ENCODE assay signal across 8 mouse cellular contexts in genomic region chr8:122566766-122567165, GRCm38 (mm10). TPM values are rescaled to one million over a fixed set of nuclear protein-coding genes. Genes with fewer than 3 reads are reported as not detected.
DNase-seq lines count a peak whose midpoint lies in the region; ATAC-seq and TF ChIP-seq lines count a peak whose summit lies in the region.

No protein-coding gene starts in this region.

- H3K4me3 ChIP-seq in cerebellum, adult 2 months (replicated peaks; ENCODE audit: insufficient read depth, low read depth, low read length) = peak overlapping the region; percentile 76
- H3K4me3 ChIP-seq in heart, postnatal 0 days (ENCODE audit: low read depth, low read length) = peak overlapping the region; percentile 57
- H3K4me3 ChIP-seq in midbrain, embryonic 10.5 days = peak overlapping the region; percentile 95

- no peak for TF ChIP-seq POLR2A in cerebellum, adult 2 months (IDR thresholded peaks at IDR 0.05; ENCODE audit: borderline replicate concordance, insufficient read depth, low read length)

- H3K27me3 ChIP-seq in cerebellum, adult 2 months (ENCODE audit: control insufficient read depth, insufficient read depth, low read length) = no peaks in the 10 kb centered on the region
- H3K27me3 ChIP-seq in heart, postnatal 0 days (ENCODE audit: control insufficient read depth, insufficient read depth, low read length) = no peaks in the 10 kb centered on the region
- no peaks in the 10 kb centered on the region for H3K27me3 ChIP-seq in midbrain, embryonic 10.5 days (ENCODE audit: low read depth, poor library complexity, severe bottlenecking)

- no peak for TF ChIP-seq EP300 in heart, postnatal 0 days (IDR thresholded peaks at IDR 0.05; ENCODE audit: low read depth)

- peaks cover 18% of the 10 kb centered on the region for H3K36me3 ChIP-seq in heart, postnatal 0 days (replicated peaks; ENCODE audit: control insufficient read depth, insufficient read depth, low read length)
- H3K36me3 ChIP-seq in midbrain, embryonic 10.5 days = peaks cover 33% of the 10 kb centered on the region

- ATAC-seq in heart, postnatal 0 days (ENCODE audit: insufficient read depth, low read depth) = no peak

- H3K4me1 ChIP-seq in cerebellum, adult 2 months (ENCODE audit: control insufficient read depth, insufficient read depth, low read length) = peaks cover 30% of the 10 kb centered on the region
- peaks cover 20% of the 10 kb centered on the region for H3K4me1 ChIP-seq in heart, postnatal 0 days (ENCODE audit: control insufficient read depth, insufficient read depth)
- peaks cover 48% of the 10 kb centered on the region for H3K4me1 ChIP-seq in midbrain, embryonic 10.5 days

- H3K27ac ChIP-seq in cerebellum, adult 2 months (ENCODE audit: insufficient read depth, low read length) = peak overlapping the region; percentile 80
- peak overlapping the region; percentile 94 for H3K27ac ChIP-seq in heart, postnatal 0 days (ENCODE audit: low read depth)
- peak overlapping the region; percentile 97 for H3K27ac ChIP-seq in midbrain, embryonic 10.5 days (replicated peaks)

- intact Hi-C loops in left cerebral cortex, postnatal 36 days (cut with DNase I) = no loop called here

- WGBS in cerebellum, adult 2 months = 13% methylated on average over 6 of the region's 6 CpGs
- 26% methylated on average over 6 of the region's 6 CpGs for WGBS in heart, postnatal 0 days
- 38% methylated on average over 6 of the region's 6 CpGs for WGBS in midbrain, embryonic 10.5 days

- no peaks in the 10 kb centered on the region for H3K9me3 ChIP-seq in heart, postnatal 0 days (replicated peaks; ENCODE audit: control insufficient read depth, low read length)
- no peaks in the 10 kb centered on the region for H3K9me3 ChIP-seq in midbrain, embryonic 10.5 days (replicated peaks)

- TF ChIP-seq CTCF in cerebellum, adult 2 months (IDR thresholded peaks at IDR 0.05; ENCODE audit: borderline replicate concordance, insufficient read depth, low read depth, low read length) = no peak
- no peak for TF ChIP-seq CTCF in heart, postnatal 0 days (IDR thresholded peaks at IDR 0.05; ENCODE audit: low read depth)

- H3K4me2 ChIP-seq in heart, postnatal 0 days (ENCODE audit: low read depth, low read length) = peak overlapping the region; percentile 70

- peak; percentile 44 to 46 for DNase-seq in cerebellum, adult 2 months
- no peak for DNase-seq in cerebellum, adult 8-10 months
- DNase-seq in 3T3-L1 (ENCODE audit: low read depth, low spot score) = peak; percentile 78
- peak; percentile 80 to 83 for DNase-seq in cerebellum, postnatal 10 days
- DNase-seq in heart, postnatal 0 days (ENCODE audit: low spot score) = no peak
- DNase-seq in midbrain, embryonic 10.5 days (ENCODE audit: low spot score) = peak; percentile 57
- no peak for DNase-seq in T-cell, adult 2 months (ENCODE audit: low spot score)
- no peak for DNase-seq in left cerebral cortex, postnatal 36 days (ENCODE audit: low spot score in 2 of 2)

- H3K9ac ChIP-seq in heart, postnatal 0 days (replicated peaks; ENCODE audit: low read depth, low read length) = peak overlapping the region; percentile 67; the same call in 1 of the 2 replicates

RNA-seq across cellular contexts. Expression of gene Cdt1, which starts 1.0 kb away (rescaled TPM):
- 7.6 and 8.8 TPM in 2 replicates for polyA plus RNA-seq in cerebellum, adult 2 months (2012; rRNA removed)
- total RNA-seq in heart, postnatal 0 days (2014; rRNA removed; ENCODE audit: low replicate concordance) = 27.5 and 52.3 TPM in 2 replicates
- polyA plus RNA-seq in heart, postnatal 0 days (2015; fragmentation: Nextera tagmentation; extraction: Ambion mirVana) = 9.9 and 10.0 TPM in 2 replicates
- polyA plus RNA-seq in midbrain, embryonic 10.5 days (2016; fragmentation: Nextera tagmentation; extraction: Ambion mirVana) = 63.2 and 70.9 TPM in 2 replicates
- total RNA-seq in left cerebral cortex, postnatal 36 days (2021) = 1 to 10 TPM; 1.8 to 3.5 TPM

RNA-seq across cellular contexts. Expression of gene Aprt, which starts 9.9 kb away (rescaled TPM):
- 52.9 and 57.4 TPM in 2 replicates for polyA plus RNA-seq in cerebellum, adult 2 months (2012; rRNA removed)
- total RNA-seq in heart, postnatal 0 days (2014; rRNA removed; ENCODE audit: low replicate concordance) = 106 and 112 TPM in 2 replicates
- polyA plus RNA-seq in heart, postnatal 0 days (2015; fragmentation: Nextera tagmentation; extraction: Ambion mirVana) = 104 and 119 TPM in 2 replicates
- polyA plus RNA-seq in midbrain, embryonic 10.5 days (2016; fragmentation: Nextera tagmentation; extraction: Ambion mirVana) = 241 and 278 TPM in 2 replicates
- 10 to 100 TPM; 54.5 to 62.3 TPM for total RNA-seq in left cerebral cortex, postnatal 36 days (2021)

RNA-seq across cellular contexts. Expression of gene Piezo1, which starts 15.6 kb away (rescaled TPM):
- 4.2 and 4.5 TPM in 2 replicates for polyA plus RNA-seq in cerebellum, adult 2 months (2012; rRNA removed)
- 87.0 and 92.7 TPM in 2 replicates for total RNA-seq in heart, postnatal 0 days (2014; rRNA removed; ENCODE audit: low replicate concordance)
- polyA plus RNA-seq in heart, postnatal 0 days (2015; fragmentation: Nextera tagmentation; extraction: Ambion mirVana) = 8.0 and 10.1 TPM in 2 replicates
- polyA plus RNA-seq in midbrain, embryonic 10.5 days (2016; fragmentation: Nextera tagmentation; extraction: Ambion mirVana) = 5.8 and 8.2 TPM in 2 replicates
- total RNA-seq in left cerebral cortex, postnatal 36 days (2021) = 1 to 10 TPM; 6.5 to 7.6 TPM

RNA-seq across cellular contexts. Expression of gene Galns, which starts 44.5 kb away (rescaled TPM):
- 8.5 and 8.7 TPM in 2 replicates for polyA plus RNA-seq in cerebellum, adult 2 months (2012; rRNA removed)
- 11.6 and 16.1 TPM in 2 replicates for total RNA-seq in heart, postnatal 0 days (2014; rRNA removed; ENCODE audit: low replicate concordance)
- 5.7 and 7.2 TPM in 2 replicates for polyA plus RNA-seq in heart, postnatal 0 days (2015; fragmentation: Nextera tagmentation; extraction: Ambion mirVana)
- 6.6 and 7.7 TPM in 2 replicates for polyA plus RNA-seq in midbrain, embryonic 10.5 days (2016; fragmentation: Nextera tagmentation; extraction: Ambion mirVana)
- 1 to 10 TPM; 8.8 to 9.2 TPM for total RNA-seq in left cerebral cortex, postnatal 36 days (2021)

RNA-seq across cellular contexts. Expression of gene Trappc2l, which starts 44.7 kb away (rescaled TPM):
- 199 and 206 TPM in 2 replicates for polyA plus RNA-seq in cerebellum, adult 2 months (2012; rRNA removed)
- 3.1 and 5.2 TPM in 2 replicates for total RNA-seq in heart, postnatal 0 days (2014; rRNA removed; ENCODE audit: low replicate concordance)
- 68.8 and 70.9 TPM in 2 replicates for polyA plus RNA-seq in heart, postnatal 0 days (2015; fragmentation: Nextera tagmentation; extraction: Ambion mirVana)
- polyA plus RNA-seq in midbrain, embryonic 10.5 days (2016; fragmentation: Nextera tagmentation; extraction: Ambion mirVana) = 51.0 and 61.2 TPM in 2 replicates
- total RNA-seq in left cerebral cortex, postnatal 36 days (2021) = 10 to 100 TPM; 78.7 to 84.5 TPM

Comparison
In these comparisons a context has a peak if more than half of its experiments do, and no peak if none do; other contexts are left out.
1. DNase-seq: peak in cerebellum, adult 2 months (2 of 2), 3T3-L1 (single experiment), cerebellum, postnatal 10 days (2 of 2) and midbrain, embryonic 10.5 days (single experiment); none in cerebellum, adult 8-10 months (single experiment), heart, postnatal 0 days (single experiment), T-cell, adult 2 months (single experiment) and left cerebral cortex, postnatal 36 days (0 of 2).
2. Peak in every context shown above with its lines, with median percentiles within 50 percentile points of each other: H3K27ac ChIP-seq and H3K4me3 ChIP-seq.